Mouse (Mus musculus) kidney, embryonic 16.5 days (tissue): ENCODE results near the gene Cartpt. TPM values are rescaled to one million over a fixed set of nuclear protein-coding genes. Genes with fewer than 3 reads are reported as not detected.

Source experiments
- polyA plus RNA-seq: library from polyadenylated mRNA; unstranded; fragments of >200 nt; fragmentation: Nextera tagmentation; extraction: Ambion mirVana; gene quantifications from 2 replicates; pipeline ENCODE4 v1.2.1, GENCODE M21; 2015

Cartpt gene
- polyA plus RNA-seq, 1 experiment from 2014 or later: 0.92 TPM

Other genes starting within 250 kb of the Cartpt start
- 61.7 and 65.2 TPM in 2 replicates for gene Mccc2, start 114.5 kb upstream of the Cartpt start, polyA plus RNA-seq
- 25.8 and 27.9 TPM in 2 replicates for gene Bdp1, start 203.0 kb upstream of the Cartpt start, polyA plus RNA-seq
- 161 and 174 TPM in 2 replicates for gene Serf1, start 206.9 kb upstream of the Cartpt start, polyA plus RNA-seq
- gene Smn1, start 223.8 kb upstream of the Cartpt start, polyA plus RNA-seq: 47.7 and 57.7 TPM in 2 replicates